Mouse (Mus musculus) CH12.LX (cell line): ENCODE measurements around the gene Fa2h.

Source experiments
- BHLHE40 ChIP-seq: IDR thresholded peaks from 2 replicates; pipeline ENCODE4 v1.6.1; 2011; ENCODE audit warnings: mild to moderate bottlenecking, low read depth, low read length, improper control_type of control experiment
- CTCF ChIP-seq, 2 experiments: IDR thresholded peaks in 1 of 2; conservative IDR thresholded peaks in 1 of 2; 2 replicates each; pipeline ENCODE4 v1.5.1; 2011 to 2012; ENCODE audit warnings: low read depth in 2 of 2, low read length in 2 of 2, improper control_type of control experiment in 1 of 2, inconsistent platforms in 1 of 2, mild to moderate bottlenecking in 1 of 2, moderate library complexity in 1 of 2
- E2F4 ChIP-seq: IDR thresholded peaks from 2 replicates; pipeline ENCODE4 v1.6.1; 2011; ENCODE audit warnings: low read depth, low read length, improper control_type of control experiment; ENCODE audit not compliant: insufficient replicate concordance
- EP300 ChIP-seq: IDR thresholded peaks from 2 replicates; pipeline ENCODE4 v1.6.1; 2011; ENCODE audit warnings: low read length, improper control_type of control experiment
- HCFC1 ChIP-seq: IDR thresholded peaks from 2 replicates; pipeline ENCODE4 v1.6.1; 2012; ENCODE audit warnings: low read depth, mild to moderate bottlenecking, inconsistent platforms, low read length, improper control_type of control experiment
- IRF4 ChIP-seq: IDR thresholded peaks from 2 replicates; pipeline ENCODE4 v1.6.1; 2014; ENCODE audit warnings: low read depth, mild to moderate bottlenecking, inconsistent platforms, low read length, improper control_type of control experiment
- MAZ ChIP-seq: IDR thresholded peaks from 2 replicates; pipeline ENCODE4 v1.6.1; 2012; ENCODE audit warnings: low read depth, mild to moderate bottlenecking, inconsistent platforms, low read length, improper control_type of control experiment, moderate library complexity
- MYC ChIP-seq: IDR thresholded peaks from 2 replicates; pipeline ENCODE4 v1.6.1; 2011; ENCODE audit warnings: low read depth, mild to moderate bottlenecking, improper control_type of control experiment, low read length
- NELFE ChIP-seq: IDR thresholded peaks from 2 replicates; pipeline ENCODE4 v1.6.1; 2011; ENCODE audit warnings: low read depth, low read length, improper control_type of control experiment
- POLR2A ChIP-seq: IDR thresholded peaks from 2 replicates; pipeline ENCODE4 v1.6.1; 2011; ENCODE audit warnings: low read depth, mild to moderate bottlenecking, improper control_type of control experiment, low read length
- UBTF ChIP-seq: IDR thresholded peaks from 2 replicates; pipeline ENCODE4 v1.6.1; 2012; ENCODE audit warnings: low read depth, mild to moderate bottlenecking, inconsistent platforms, low read length, improper control_type of control experiment, moderate library complexity
- USF2 ChIP-seq: conservative IDR thresholded peaks from 2 replicates; pipeline ENCODE4 v1.6.1; 2011; ENCODE audit warnings: low read depth, low read length, improper control_type of control experiment
- ZKSCAN1 ChIP-seq: IDR thresholded peaks from 2 replicates; pipeline ENCODE4 v1.6.1; 2012; ENCODE audit warnings: low read depth, inconsistent platforms, low read length, improper control_type of control experiment, borderline replicate concordance
- ZNF384 ChIP-seq: IDR thresholded peaks from 2 replicates; pipeline ENCODE4 v1.6.1; 2012; ENCODE audit warnings: low read depth, low read length, improper control_type of control experiment, inconsistent platforms

DNA sequence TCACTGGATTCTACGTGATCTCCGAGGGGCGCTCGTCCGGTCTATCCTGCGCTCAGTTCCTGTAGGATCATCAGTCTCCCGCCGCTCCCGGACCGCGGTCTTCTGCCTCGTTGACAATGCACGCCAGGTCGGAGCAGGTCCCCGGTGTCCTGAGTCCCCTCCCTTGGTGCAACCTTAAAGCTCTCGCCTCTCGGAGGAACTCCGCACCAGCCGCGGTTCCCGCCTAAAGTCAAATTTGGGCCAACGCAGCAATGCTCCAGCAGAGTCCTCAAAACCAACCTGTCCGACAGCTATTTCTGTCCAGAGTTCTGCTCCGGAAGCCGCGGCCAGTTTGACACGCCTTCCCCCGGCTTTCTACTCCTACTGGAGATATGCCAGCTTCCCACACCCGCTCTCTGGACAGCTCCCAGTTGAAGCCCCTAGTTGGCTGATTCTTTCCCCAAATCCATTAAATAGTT, 55.7 kb downstream of the Fa2h start, which contains the start of gene Mlkl:
- no peak for TF ChIP-seq CTCF (conservative IDR thresholded peaks at IDR 0.05 in 1 of 2, IDR thresholded peaks at IDR 0.05 in 1 of 2; ENCODE audit: low read depth in 2 of 2, low read length in 2 of 2)
- no peak for TF ChIP-seq BHLHE40
- peak; percentile 9 for TF ChIP-seq EP300
- no peak for TF ChIP-seq E2F4
- 0 out of 2 replicates have a peak, but pooled peaks have one; percentile 20 for TF ChIP-seq MAZ
- TF ChIP-seq USF2: no peak; the same call in 1 of the 2 replicates
- TF ChIP-seq HCFC1: no peak
- TF ChIP-seq ZNF384: no peak
- peak; percentile 46; the same call in 1 of the 2 replicates for TF ChIP-seq POLR2A
- TF ChIP-seq IRF4: no peak
- no peak for TF ChIP-seq MYC
- no peak for TF ChIP-seq ZKSCAN1
- no peak; the same call in 1 of the 2 replicates for TF ChIP-seq UBTF
- TF ChIP-seq NELFE: 0 out of 2 replicates have a peak, but pooled peaks have one; percentile 54
